Mouse (Mus musculus): ENCODE data around the gene Slc30a4. TPM values are rescaled to one million over a fixed set of nuclear protein-coding genes. Genes with fewer than 3 reads are reported as not detected.

Slc30a4 gene
- polyA plus RNA-seq, 1 experiment, result 12.3 TPM

- no peak for DNase-seq (ENCODE audit: low read depth)
- TF ChIP-seq CTCF (IDR thresholded peaks at IDR 0.05; ENCODE audit: borderline replicate concordance, extremely low read depth, insufficient read depth, insufficient read length), result no peak
- TF ChIP-seq POLR2A (IDR thresholded peaks at IDR 0.05; ENCODE audit: borderline replicate concordance, extremely low read depth, insufficient read depth, insufficient read length, poor library complexity, severe bottlenecking), result no peak
These were observed 27.3 kb downstream of the Slc30a4 start for GRCm38 (mm10) chr2:122675126-122675525.

DNA sequence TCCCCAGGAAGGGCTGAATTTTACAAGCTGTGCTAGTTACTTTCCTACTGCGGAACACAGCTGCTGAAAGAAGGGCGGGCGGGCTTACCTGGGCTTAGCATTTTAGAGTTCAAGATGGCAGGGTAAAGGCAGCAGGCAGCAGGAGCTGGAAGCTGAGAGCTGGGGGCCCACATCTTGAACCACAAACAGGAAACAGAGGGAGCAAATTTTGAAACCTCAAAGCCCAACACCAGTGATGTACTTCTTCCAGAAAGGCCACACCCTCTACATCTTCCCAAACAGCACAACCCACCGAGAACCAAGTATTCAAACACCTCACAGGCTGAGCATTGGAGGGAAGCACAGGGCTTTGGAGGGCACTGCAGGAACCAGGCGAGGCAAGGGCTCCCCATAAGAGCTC, 29.6 kb downstream of the Slc30a4 start:
- no peak for DNase-seq (ENCODE audit: low read depth)

DNA sequence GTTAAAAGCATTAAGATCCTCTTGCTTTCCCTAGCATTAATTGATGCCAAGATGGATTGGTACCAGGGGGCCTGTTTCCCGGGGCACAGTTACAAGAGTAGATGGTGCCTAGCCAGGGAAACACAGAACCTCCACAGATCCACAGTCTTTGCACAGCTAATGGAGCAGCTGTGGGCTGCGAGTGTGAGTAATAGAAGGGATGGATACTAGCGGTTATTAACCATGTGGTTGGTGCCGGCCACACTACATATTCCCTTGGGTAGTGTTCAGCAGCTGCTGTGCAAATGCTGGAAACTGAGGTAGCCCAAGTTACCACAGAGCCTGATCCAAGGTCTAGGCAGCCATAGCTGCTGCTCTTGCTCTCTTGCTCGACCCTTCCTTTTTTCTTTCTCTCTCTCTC, 30.7 kb downstream of the Slc30a4 start:
- no peak for DNase-seq (ENCODE audit: low read depth)
- no peak for TF ChIP-seq POLR2A (IDR thresholded peaks at IDR 0.05; ENCODE audit: borderline replicate concordance, extremely low read depth, insufficient read depth, insufficient read length, poor library complexity, severe bottlenecking)
- no peak for TF ChIP-seq CTCF (IDR thresholded peaks at IDR 0.05; ENCODE audit: borderline replicate concordance, extremely low read depth, insufficient read depth, insufficient read length)

More for the DNA sequence above, 29.6 kb downstream of the Slc30a4 start:
- TF ChIP-seq POLR2A (IDR thresholded peaks at IDR 0.05; ENCODE audit: borderline replicate concordance, extremely low read depth, insufficient read depth, insufficient read length, poor library complexity, severe bottlenecking) (no peak), CTCF (IDR thresholded peaks at IDR 0.05; ENCODE audit: borderline replicate concordance, extremely low read depth, insufficient read depth, insufficient read length) (no peak)

GRCm38 (mm10) chr2:122667856-122668255, 34.6 kb downstream of the Slc30a4 start:
- peak; percentile 63; the same call in 1 of the 2 replicates for TF ChIP-seq CTCF (IDR thresholded peaks at IDR 0.05; ENCODE audit: borderline replicate concordance, extremely low read depth, insufficient read depth, insufficient read length)
- no peak for TF ChIP-seq POLR2A (IDR thresholded peaks at IDR 0.05; ENCODE audit: borderline replicate concordance, extremely low read depth, insufficient read depth, insufficient read length, poor library complexity, severe bottlenecking)
- DNase-seq (ENCODE audit: low read depth), result peak; percentile 69

DNA sequence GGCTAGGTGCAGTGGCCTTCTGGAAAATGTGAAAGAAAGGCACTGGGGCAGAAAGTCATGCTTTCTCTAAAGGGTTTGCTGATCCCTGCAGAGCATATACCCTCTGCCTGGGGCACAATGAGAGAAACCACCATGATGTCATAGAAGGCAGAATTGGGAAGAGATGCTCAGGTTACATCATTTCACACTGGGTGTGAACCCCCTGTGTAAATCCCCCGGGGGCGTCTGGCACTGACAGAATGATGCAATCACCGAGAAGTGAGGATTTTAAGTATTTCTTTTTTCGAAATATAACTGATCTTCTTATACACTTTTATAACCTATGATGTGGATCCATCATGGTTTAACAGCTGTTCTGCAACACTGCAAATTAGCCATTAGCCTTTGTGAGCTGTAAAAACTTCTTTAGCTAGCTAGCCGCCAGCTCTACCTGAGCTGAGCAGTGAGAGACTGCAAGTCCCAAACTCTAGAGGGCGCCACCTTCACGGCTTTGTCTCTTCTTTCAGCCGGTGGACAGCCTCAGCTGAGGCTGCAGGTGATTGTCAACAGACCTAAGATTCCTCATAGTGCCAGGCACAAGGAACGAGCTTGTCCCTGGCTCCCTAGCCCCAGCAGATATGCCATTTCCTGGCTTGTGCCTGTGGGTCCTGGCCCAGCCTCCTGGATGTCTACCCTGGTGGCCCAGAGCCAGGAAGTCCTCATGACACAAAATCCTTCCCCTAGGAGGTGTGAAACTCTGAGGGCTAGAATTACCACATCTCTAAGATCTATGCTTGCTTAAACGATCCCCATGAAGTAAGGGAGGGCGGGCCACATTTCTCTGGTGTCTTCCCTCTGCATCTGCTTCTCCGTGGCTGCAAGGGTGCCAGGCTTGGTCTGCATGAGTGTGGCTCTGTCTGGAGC, 36.2 kb downstream of the Slc30a4 start:
- DNase-seq (ENCODE audit: low read depth), result peak; percentile 42

GRCm38 (mm10) chr2:122665253-122665972, 37.0 kb downstream of the Slc30a4 start:
- no peak for TF ChIP-seq CTCF (IDR thresholded peaks at IDR 0.05; ENCODE audit: borderline replicate concordance, extremely low read depth, insufficient read depth, insufficient read length)
- TF ChIP-seq POLR2A (IDR thresholded peaks at IDR 0.05; ENCODE audit: borderline replicate concordance, extremely low read depth, insufficient read depth, insufficient read length, poor library complexity, severe bottlenecking), result no peak
- DNase-seq (ENCODE audit: low read depth), result no peak

More for the DNA sequence above, 36.2 kb downstream of the Slc30a4 start:
- TF ChIP-seq CTCF (IDR thresholded peaks at IDR 0.05; ENCODE audit: borderline replicate concordance, extremely low read depth, insufficient read depth, insufficient read length), result peak; percentile 61
- no peak for TF ChIP-seq POLR2A (IDR thresholded peaks at IDR 0.05; ENCODE audit: borderline replicate concordance, extremely low read depth, insufficient read depth, insufficient read length, poor library complexity, severe bottlenecking)

DNA sequence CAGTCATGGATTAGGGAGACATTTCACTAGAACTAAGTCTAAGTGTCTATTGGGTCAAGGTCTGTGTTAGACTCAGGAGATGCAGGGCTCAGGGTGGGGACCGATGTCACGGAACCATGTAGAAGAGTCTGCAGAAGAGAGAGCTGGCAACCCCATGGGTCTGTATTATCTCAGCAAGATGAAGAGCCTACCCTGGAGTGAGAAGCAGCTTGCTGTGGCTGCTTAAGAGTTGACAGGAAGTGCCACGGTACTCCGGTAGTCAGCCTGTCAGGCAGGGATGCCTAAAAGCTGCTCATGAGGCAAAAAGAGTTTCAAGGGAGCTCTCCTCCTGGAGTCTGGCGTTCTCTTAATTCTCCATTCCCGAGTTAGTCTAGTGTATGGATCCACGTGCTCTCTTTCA, 42.6 kb downstream of the Slc30a4 start:
- TF ChIP-seq CTCF (IDR thresholded peaks at IDR 0.05; ENCODE audit: borderline replicate concordance, extremely low read depth, insufficient read depth, insufficient read length), result no peak
- TF ChIP-seq POLR2A (IDR thresholded peaks at IDR 0.05; ENCODE audit: borderline replicate concordance, extremely low read depth, insufficient read depth, insufficient read length, poor library complexity, severe bottlenecking), result no peak
- no peak for DNase-seq (ENCODE audit: low read depth)

DNA sequence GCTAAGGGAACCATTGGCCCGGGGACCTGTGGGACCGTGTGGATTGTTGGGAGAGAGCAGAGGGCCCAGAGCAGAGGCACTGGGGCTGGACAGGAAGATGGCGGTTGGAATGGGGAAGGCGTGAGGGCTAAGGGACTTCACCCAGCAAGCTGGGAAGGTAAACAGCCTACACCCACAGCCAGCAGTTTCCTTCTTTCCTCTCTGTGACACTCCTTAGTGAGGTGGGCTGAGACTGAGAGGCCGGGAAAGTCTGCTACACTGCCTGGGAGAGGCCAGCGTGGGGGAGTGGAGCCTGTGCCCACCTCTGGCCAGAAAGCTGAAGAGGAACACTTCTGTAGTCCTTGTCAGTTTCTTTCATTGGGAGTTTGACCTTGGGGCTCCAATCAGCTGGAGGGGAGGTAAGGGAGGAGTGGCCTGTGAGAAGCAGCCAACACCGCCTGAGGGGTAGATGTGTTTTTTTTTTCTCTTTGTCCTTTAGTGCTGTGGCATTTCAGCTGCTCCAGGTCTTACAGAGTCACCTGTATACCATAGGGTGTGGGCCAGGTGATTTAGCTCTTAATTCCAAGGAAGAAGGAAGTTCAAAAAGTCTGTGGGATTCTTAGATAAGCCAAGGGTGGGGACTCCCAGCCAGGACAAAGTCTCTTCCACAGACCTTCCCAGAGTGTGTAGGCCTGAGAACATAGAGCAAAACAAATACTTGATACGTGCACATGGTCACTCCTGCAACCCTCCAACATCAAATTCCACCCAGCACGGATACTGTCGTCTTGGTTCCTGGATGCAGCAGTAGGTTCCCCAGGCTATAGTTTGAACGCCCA, 44.5 kb downstream of the Slc30a4 start:
- DNase-seq (ENCODE audit: low read depth), result no peak
- TF ChIP-seq CTCF (IDR thresholded peaks at IDR 0.05; ENCODE audit: borderline replicate concordance, extremely low read depth, insufficient read depth, insufficient read length) (no peak), POLR2A (IDR thresholded peaks at IDR 0.05; ENCODE audit: borderline replicate concordance, extremely low read depth, insufficient read depth, insufficient read length, poor library complexity, severe bottlenecking) (no peak)

- DNase-seq (ENCODE audit: low read depth), result no peak
- TF ChIP-seq POLR2A (IDR thresholded peaks at IDR 0.05; ENCODE audit: borderline replicate concordance, extremely low read depth, insufficient read depth, insufficient read length, poor library complexity, severe bottlenecking) (no peak), CTCF (IDR thresholded peaks at IDR 0.05; ENCODE audit: borderline replicate concordance, extremely low read depth, insufficient read depth, insufficient read length) (no peak)
These were observed 45.7 kb downstream of the Slc30a4 start for GRCm38 (mm10) chr2:122656767-122657166.

DNA sequence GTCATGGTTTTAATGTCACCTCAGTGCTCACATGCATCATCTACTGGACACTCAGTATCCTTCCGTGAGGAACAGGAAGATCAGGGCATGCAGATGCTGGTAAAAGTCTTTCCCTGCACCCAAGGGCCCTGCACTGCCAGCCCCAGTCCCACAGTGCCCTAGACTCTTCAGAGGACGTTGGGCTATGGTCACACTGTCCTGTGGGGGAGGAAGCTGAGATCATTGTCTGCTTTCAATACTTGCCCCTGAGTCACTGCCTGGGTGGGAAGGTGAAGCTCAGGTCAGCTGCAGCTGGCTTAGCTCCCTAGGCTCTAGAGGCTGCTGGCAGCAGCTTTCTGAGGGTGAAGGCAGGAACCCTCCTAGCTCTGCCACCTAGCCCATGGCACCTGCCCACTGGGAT, 46.4 kb downstream of the Slc30a4 start:
- DNase-seq (ENCODE audit: low read depth), result no peak
- TF ChIP-seq POLR2A (IDR thresholded peaks at IDR 0.05; ENCODE audit: borderline replicate concordance, extremely low read depth, insufficient read depth, insufficient read length, poor library complexity, severe bottlenecking), result no peak
- no peak for TF ChIP-seq CTCF (IDR thresholded peaks at IDR 0.05; ENCODE audit: borderline replicate concordance, extremely low read depth, insufficient read depth, insufficient read length)

Measured in brain, embryonic 14.5 days (tissue).